Mouse (Mus musculus): Measurements from ENCODE around the gene Fgfrl1. TPM values are rescaled to one million over a fixed set of nuclear protein-coding genes. Genes with fewer than 3 reads are reported as not detected.
A peak's percentile ranks its signal among the peaks of the same experiment; 100 is the strongest.

Gene Fgfrl1
- total RNA-seq, 2 experiments from 2014 or later = 15.2 to 18.5 TPM

GRCm38 (mm10) chr5:108662772-108663171 is 29.4 kb upstream of the Fgfrl1 start:
- no peak for ATAC-seq (replicated peaks; ENCODE audit: low FRiP score, poor library complexity, severe bottlenecking)

GRCm38 (mm10) chr5:108665066-108665465 is 27.1 kb upstream of the Fgfrl1 start:
- no peak for ATAC-seq (replicated peaks; ENCODE audit: low FRiP score, poor library complexity, severe bottlenecking)

DNA sequence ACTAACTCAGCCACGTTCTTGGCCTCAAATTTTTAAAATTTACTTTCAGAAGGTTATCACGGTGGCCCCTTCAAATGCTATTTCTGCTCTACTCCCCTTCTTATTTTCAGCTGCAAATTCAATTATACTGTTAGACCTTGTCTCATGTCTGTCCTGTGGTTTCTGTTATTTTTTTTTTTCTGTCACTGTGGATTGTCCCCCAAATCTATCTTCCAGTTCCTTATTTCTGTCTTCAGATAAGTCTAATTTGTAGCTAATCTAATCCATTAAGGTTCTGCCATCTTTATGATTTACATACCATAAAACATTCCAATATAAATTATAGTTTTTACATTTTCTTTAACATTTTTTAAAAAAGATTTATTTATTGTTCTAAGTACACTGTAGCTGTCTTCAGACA is 24.8 kb upstream of the Fgfrl1 start:
- ATAC-seq (replicated peaks; ENCODE audit: low FRiP score, poor library complexity, severe bottlenecking) = no peak

DNA sequence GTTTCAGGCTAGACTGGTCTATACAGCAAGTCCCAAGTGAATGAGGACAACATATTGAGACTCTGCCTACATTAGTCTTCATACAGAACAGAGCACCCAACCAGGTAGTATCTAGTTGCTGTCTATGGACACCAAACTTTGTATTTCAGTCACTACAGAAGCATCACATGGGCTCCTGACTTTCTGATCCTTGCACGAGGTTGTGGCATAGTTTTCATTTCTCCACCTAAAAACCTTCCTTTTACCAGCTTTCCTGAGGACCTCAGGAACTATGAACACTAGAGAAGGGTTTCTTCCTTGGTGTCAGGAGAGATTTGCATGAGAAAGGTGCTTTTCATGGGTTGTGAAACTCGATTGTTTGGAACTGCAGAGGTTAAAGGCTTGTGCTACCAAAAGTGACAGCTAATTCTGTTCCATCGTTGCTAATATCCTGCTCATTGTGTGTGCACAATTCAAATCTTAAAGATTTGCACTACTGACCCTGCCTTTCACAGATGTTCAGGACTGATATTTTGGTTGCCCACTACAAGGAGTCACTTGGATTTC is 23.7 kb upstream of the Fgfrl1 start:
- no peak for ATAC-seq (replicated peaks; ENCODE audit: low FRiP score, poor library complexity, severe bottlenecking)

DNA sequence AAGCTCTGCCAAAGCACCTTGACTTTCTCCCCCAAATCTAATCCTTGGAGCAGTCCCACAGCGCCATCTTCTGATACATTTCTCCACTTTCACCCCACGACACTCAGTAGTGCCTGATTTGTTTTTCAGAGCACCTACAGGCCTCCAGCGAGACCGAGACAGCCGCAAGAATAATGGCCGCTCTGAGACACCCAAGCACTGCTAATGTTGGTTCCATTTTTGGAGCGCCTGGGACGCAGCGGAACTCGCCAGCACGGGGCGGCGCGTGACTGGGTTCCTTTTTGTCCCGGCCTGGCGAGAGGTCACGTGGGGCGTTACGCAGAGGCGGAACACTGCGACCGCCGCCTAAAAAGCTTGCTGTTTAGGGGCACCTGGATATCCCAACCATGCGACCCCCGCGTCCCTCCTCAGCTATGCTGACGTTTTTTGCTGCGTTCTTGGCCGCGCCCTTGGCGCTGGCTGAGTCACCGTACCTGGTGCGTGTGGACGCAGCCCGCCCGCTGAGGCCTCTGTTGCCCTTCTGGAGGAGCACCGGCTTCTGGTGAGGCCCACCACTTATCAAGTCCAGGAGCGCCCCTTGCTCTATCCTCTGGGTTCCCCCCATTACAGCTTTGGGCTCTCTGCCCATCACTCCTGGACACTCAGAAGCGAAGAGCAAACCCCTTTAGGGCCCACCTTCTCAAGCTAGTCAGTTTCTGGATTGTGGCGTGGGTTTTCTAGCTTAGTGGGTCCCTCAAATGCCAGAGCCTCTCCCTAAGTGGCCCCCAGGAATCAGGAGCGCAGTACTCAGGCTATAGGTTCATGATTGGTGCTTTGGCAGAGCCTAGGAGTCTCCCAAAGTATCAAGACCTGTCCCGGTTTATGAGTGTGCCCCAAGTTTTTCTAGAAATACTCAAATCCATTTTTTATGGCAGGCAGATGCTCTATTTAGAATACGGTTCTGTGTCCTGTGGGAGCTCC is 22.9 kb upstream of the Fgfrl1 start, which contains the start of gene Dgkq:
Gene Dgkq, minus strand, starts transcription at position 696 of the 960 bp plus-strand sequence.
- ATAC-seq (replicated peaks; ENCODE audit: low FRiP score, poor library complexity, severe bottlenecking) = peak; percentile 85

- no peak for ATAC-seq (replicated peaks; ENCODE audit: low FRiP score, poor library complexity, severe bottlenecking)
These were observed 22.2 kb upstream of the Fgfrl1 start for GRCm38 (mm10) chr5:108669986-108670385.

GRCm38 (mm10) chr5:108670785-108671184 is 21.4 kb upstream of the Fgfrl1 start:
- peak; percentile 48 for ATAC-seq (replicated peaks; ENCODE audit: low FRiP score, poor library complexity, severe bottlenecking)

- ATAC-seq (replicated peaks; ENCODE audit: low FRiP score, poor library complexity, severe bottlenecking) = no peak
These were observed 20.4 kb upstream of the Fgfrl1 start for GRCm38 (mm10) chr5:108671757-108672156.

DNA sequence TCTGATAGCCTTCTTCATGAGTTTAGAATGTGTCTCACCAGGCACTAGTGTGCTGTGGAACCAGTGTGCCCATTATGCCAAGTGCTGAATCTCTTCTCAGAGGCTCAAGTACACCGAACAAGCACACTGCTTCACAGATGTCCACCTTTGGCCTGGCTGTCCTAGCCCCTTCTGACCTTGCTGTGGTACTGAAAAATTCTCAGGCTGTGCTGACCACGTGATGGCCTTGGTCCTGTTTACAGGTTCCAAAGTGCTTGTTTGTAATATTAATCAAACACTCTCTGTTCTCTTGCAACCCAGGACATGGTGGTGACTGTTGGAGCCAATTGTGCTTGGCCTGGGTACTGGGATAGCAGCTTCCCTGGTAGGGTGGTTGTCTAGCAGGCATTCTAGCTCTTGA is 17.6 kb upstream of the Fgfrl1 start:
- ATAC-seq (replicated peaks; ENCODE audit: low FRiP score, poor library complexity, severe bottlenecking) = no peak

DNA sequence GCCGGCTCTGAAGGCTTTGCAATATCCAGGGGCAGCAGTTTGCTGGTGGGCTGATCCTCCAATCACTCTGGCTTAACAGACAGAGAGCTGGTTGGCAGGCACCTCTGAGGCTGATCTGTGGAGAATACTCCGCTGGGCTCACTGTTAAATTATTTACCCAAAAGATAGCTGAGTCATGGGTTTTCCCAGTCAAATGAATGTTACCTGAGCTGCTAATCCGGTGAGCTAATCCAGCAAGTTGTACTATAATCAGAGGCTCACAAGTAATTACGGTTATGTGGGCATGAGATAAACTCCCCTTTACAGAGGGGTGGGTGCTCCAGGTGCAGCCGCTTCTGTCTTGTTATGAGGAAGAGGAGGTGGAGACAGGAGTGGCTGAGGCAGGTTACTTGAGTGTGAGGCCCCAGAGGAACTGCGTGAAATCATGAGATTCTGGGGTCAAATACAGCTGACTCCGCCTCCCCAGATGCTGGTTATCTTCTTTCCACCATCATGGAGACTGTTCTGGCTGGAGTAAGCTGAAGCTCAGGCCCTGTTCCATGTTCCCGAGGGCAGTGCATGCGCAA is 16.8 kb upstream of the Fgfrl1 start, which contains the start of gene Slc26a1:
Gene Slc26a1, minus strand, starts transcription at position 319 of the 566 bp plus-strand sequence.
- ATAC-seq (replicated peaks; ENCODE audit: low FRiP score, poor library complexity, severe bottlenecking) = peak; percentile 37

DNA sequence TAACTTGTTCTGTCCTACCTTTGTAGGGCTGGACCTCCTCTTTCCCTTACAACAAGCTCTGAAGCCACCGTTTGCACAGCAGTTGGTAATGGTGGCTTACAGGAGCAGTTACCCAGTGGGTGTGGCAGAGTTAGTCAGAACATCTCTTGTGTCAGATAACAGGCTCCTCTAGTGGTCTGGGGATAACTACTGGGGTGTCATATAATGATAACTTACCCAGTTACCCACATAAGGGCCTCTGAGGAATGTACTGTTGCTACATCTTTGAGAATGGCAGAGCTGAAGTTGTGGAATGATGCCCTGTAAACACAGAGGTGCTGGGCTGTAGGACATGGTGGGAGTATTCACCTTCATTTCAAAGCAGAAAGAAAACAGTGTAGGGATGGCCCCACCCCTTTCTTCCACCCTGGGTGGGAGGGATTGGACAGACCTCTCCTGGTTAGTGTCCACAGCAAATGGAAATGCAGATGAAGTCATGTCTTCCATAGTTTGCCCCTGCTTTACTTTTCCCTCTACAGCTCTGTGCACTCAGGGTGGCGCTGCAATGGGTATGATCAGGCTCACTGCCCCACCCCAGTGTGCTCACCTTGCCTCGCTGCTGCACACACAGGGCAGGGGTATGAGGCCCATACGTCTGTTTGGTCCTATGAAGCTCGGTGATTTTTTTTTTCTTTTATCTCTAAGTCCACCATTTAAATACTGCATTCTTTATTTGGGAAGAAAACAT is 15.2 kb upstream of the Fgfrl1 start:
- ATAC-seq (replicated peaks; ENCODE audit: low FRiP score, poor library complexity, severe bottlenecking) = peak; percentile 65

DNA sequence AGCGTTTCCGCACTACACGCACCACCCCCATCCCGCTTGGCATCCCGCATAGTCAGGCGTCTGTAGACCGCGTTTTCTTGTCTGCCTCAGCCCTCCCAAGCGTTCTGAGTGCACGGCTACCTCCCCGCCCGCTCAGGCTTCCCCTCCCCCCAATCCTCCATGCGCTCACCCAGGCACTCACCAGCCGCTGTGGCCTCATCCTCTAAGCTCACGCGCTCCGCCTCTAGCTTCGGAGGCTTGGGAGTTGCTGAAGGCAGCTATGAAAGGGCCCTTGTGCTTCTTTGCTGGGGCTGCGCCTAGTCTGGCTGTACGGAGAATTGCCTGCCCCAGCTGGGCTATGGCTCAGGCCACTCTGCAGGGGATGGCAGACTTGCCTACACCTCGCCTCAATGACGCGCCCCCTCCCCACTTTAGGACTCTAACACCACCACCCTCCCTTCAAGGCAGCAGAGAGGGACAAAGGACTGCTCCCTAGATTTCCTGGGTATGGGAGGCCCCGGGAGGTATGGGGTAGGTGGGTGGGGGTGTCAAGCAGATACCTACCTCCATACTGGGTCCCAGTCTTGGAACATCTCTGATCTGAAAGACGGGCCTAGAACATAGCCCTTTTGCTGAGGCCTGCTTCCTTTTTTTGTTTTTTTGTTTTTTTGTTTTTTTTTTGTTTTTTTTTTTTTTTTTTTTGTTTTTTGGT is 14.4 kb upstream of the Fgfrl1 start:
- ATAC-seq (replicated peaks; ENCODE audit: low FRiP score, poor library complexity, severe bottlenecking) = no peak

GRCm38 (mm10) chr5:108678296-108678854 is 13.8 kb upstream of the Fgfrl1 start:
- no peak for ATAC-seq (replicated peaks; ENCODE audit: low FRiP score, poor library complexity, severe bottlenecking)

- no peak for ATAC-seq (replicated peaks; ENCODE audit: low FRiP score, poor library complexity, severe bottlenecking)
These were observed 12.3 kb upstream of the Fgfrl1 start for GRCm38 (mm10) chr5:108679909-108680308.

GRCm38 (mm10) chr5:108680871-108681270 is 11.3 kb upstream of the Fgfrl1 start:
- no peak for ATAC-seq (replicated peaks; ENCODE audit: low FRiP score, poor library complexity, severe bottlenecking)

- no peak for ATAC-seq (replicated peaks; ENCODE audit: low FRiP score, poor library complexity, severe bottlenecking)
These were observed 3.1 kb upstream of the Fgfrl1 start for GRCm38 (mm10) chr5:108689091-108689490.

- ATAC-seq (replicated peaks; ENCODE audit: low FRiP score, poor library complexity, severe bottlenecking) = peak; percentile 49; the same call in 1 of the 2 replicates
These were observed 1.0 kb upstream of the Fgfrl1 start for GRCm38 (mm10) chr5:108691152-108691551.

DNA sequence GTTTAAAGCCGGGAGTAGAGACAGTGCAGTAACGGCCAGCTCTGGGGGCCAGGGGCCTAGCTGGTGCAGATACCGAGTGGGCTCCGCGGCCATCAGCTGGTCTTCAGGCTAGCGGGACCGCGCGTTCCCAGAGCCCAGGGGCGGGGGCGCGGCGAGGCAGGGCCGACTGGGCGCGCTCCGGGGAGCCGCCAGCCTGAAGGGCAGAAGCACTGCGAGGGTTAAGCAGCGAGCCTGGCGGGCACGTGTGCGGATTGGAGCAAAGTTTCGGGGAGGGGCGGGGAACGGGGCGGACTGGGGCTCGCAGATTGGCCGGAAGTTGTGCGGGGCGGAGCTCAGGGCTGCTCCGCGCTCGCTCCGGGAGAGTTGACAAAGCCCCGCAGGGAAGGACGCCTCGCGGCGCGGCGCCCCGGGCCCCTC is 1.7 kb downstream of the Fgfrl1 start:
- ATAC-seq (replicated peaks; ENCODE audit: low FRiP score, poor library complexity, severe bottlenecking) = peak; percentile 87
